Mouse (Mus musculus): ENCODE measurements around the gene Suclg1. TPM values are rescaled to one million over a fixed set of nuclear protein-coding genes. Genes with fewer than 3 reads are reported as not detected.

The Suclg1 gene
- polyA plus RNA-seq, 1 experiment from 2014 or later: 235 TPM

DNA sequence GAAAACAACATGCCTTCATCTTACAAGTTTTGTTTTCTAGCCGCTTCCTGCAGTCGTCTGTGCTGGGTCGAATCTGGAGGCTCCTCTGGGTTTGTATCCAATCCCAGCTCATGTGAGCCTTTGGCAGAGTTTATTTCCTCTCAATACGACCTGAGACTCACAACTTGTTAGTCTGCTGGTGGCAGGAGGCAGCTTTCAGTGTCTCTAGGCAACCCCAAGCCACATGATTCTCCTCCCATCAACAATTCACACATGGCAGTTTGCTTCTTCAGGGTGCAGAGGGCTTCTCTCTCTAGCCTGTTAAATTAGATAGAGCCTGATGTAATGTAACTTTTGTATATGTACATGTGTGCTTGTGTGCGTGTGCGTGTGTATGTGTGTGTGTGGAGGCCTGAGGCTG lies 58.7 kb downstream of the Suclg1 start:
- WGBS (ENCODE audit: insufficient replicate concordance): 55% methylated on average over 6 of the region's 6 CpGs
- H3K27ac ChIP-seq (ENCODE audit: low read depth): no peak overlapping the region
- no peaks in the 10 kb centered on the region for H3K36me3 ChIP-seq (replicated peaks; ENCODE audit: insufficient read depth, low read length)
- no peak for ATAC-seq
- no peak overlapping the region for H3K9ac ChIP-seq (replicated peaks)
- TF ChIP-seq CTCF (IDR thresholded peaks at IDR 0.05; ENCODE audit: low read depth) (no peak), EP300 (IDR thresholded peaks at IDR 0.05; ENCODE audit: low read depth) (no peak)
- no peaks in the 10 kb centered on the region for H3K4me1 ChIP-seq (ENCODE audit: insufficient read depth)
- H3K27me3 ChIP-seq (ENCODE audit: insufficient read depth, low read length): no peaks in the 10 kb centered on the region
- no peak for DNase-seq
- H3K9me3 ChIP-seq (ENCODE audit: low read length): no peaks in the 10 kb centered on the region
- no peak overlapping the region for H3K4me2 ChIP-seq (ENCODE audit: low read depth, low read length)
- no peak overlapping the region for H3K4me3 ChIP-seq (ENCODE audit: low read depth, low read length)

DNA sequence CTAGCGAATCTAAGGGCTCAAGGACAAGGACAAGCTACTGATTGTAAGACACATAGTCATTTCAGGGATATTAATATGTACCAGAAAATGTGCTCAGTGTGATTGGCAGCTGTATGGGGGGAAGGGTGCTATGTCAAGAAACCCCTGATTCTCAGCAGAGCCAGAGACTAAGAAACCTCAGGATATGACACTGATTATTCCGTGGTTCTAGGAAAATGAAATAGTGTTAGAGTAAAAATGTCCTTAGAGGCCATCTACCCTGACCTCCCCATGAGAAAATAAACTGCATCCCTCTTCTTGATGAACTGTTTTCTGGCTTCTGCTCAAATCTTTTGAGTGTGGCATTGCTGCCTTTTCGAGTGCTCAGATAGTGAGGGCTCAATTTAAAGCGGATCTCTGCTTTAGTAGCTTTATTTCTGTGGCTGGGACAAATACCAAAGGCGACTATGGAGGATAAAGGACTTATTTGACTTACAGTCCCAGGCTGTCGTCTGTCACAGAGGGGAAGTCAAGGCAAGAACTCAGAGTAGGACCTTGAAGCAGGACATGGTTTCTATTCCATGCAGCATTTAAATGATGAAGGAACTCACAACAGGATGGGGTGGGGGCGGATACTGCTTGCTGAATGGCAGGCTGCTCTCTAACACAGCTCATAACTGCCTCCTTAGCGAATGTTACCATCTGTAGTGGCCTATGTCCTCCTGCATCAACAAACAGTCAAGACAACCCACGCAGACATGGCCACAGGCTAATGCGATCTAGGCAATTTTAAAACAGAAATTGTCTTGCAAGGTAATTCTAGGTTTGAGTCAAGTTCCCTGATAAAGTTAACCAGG lies 60.7 kb downstream of the Suclg1 start:
- H3K36me3 ChIP-seq (replicated peaks; ENCODE audit: insufficient read depth, low read length): no peaks in the 10 kb centered on the region
- H3K27me3 ChIP-seq (ENCODE audit: insufficient read depth, low read length): no peaks in the 10 kb centered on the region
- H3K4me2 ChIP-seq (ENCODE audit: low read depth, low read length): no peak overlapping the region
- H3K9me3 ChIP-seq (ENCODE audit: low read length): no peaks in the 10 kb centered on the region
- no peak overlapping the region for H3K4me3 ChIP-seq (ENCODE audit: low read depth, low read length)
- ATAC-seq: no peak
- no peak for TF ChIP-seq EP300 (IDR thresholded peaks at IDR 0.05; ENCODE audit: low read depth)
- no peak for TF ChIP-seq CTCF (IDR thresholded peaks at IDR 0.05; ENCODE audit: low read depth)
- DNase-seq: no peak
- WGBS (ENCODE audit: insufficient replicate concordance): 65% methylated on average over 10 of the region's 10 CpGs
- no peak overlapping the region for H3K27ac ChIP-seq (ENCODE audit: low read depth)
- no peaks in the 10 kb centered on the region for H3K4me1 ChIP-seq (ENCODE audit: insufficient read depth)
- H3K9ac ChIP-seq (replicated peaks): no peak overlapping the region

DNA sequence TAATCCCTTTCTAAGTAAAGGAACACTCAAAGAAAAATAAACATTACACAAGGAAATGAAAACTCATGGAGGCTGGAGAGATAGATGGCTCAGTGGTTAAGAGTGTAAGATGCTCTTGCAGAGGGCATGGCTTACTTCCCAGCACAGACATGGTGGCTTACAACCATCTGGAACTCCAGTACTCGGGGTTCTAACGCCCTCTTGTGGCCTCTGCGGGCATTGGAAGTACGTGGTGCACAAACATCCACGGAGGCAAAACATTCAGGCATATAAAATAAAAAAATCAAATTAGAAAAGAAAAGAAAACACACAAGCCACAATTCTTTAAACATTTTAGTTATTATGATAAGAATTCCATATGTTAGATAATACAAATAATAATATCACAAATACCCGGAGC lies 63.2 kb downstream of the Suclg1 start:
- ATAC-seq: no peak
- H3K27ac ChIP-seq (ENCODE audit: low read depth): no peak overlapping the region
- no peaks in the 10 kb centered on the region for H3K36me3 ChIP-seq (replicated peaks; ENCODE audit: insufficient read depth, low read length)
- TF ChIP-seq CTCF (IDR thresholded peaks at IDR 0.05; ENCODE audit: low read depth): 0 out of 2 replicates have a peak, but pooled peaks have one; percentile 8
- TF ChIP-seq EP300 (IDR thresholded peaks at IDR 0.05; ENCODE audit: low read depth): no peak
- no peak overlapping the region for H3K4me2 ChIP-seq (ENCODE audit: low read depth, low read length)
- no peaks in the 10 kb centered on the region for H3K9me3 ChIP-seq (ENCODE audit: low read length)
- H3K9ac ChIP-seq (replicated peaks): no peak overlapping the region
- DNase-seq: no peak
- 64% methylated on average over 6 of the region's 6 CpGs for WGBS (ENCODE audit: insufficient replicate concordance)
- H3K4me1 ChIP-seq (ENCODE audit: insufficient read depth): no peaks in the 10 kb centered on the region
- no peak overlapping the region for H3K4me3 ChIP-seq (ENCODE audit: low read depth, low read length)
- H3K27me3 ChIP-seq (ENCODE audit: insufficient read depth, low read length): no peaks in the 10 kb centered on the region

DNA sequence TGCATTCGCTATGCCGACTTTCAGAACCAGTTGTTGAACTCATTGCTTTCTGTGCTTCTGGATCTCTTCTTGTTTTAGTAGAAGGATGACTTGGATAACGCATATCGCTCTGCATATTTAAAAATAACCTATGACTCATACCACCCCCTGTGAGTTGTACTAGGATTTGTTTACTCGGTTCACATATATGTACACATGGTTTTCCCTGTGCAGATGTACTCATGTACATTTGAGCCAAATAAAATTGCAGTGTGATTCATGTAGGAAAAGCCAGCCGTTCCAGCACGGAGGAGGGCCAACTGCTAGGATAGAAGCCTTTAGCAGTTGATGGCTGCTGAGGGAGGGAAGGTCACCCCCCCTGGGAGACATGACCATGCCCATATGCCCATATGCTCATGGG lies 63.6 kb downstream of the Suclg1 start:
- WGBS (ENCODE audit: insufficient replicate concordance): 85% methylated on average over 7 of the region's 7 CpGs
- no peak overlapping the region for H3K4me3 ChIP-seq (ENCODE audit: low read depth, low read length)
- DNase-seq: no peak
- ATAC-seq: no peak
- H3K9me3 ChIP-seq (ENCODE audit: low read length): no peaks in the 10 kb centered on the region
- H3K27me3 ChIP-seq (ENCODE audit: insufficient read depth, low read length): no peaks in the 10 kb centered on the region
- no peaks in the 10 kb centered on the region for H3K4me1 ChIP-seq (ENCODE audit: insufficient read depth)
- no peak overlapping the region for H3K27ac ChIP-seq (ENCODE audit: low read depth)
- no peak overlapping the region for H3K9ac ChIP-seq (replicated peaks)
- TF ChIP-seq CTCF (IDR thresholded peaks at IDR 0.05; ENCODE audit: low read depth) (no peak), EP300 (IDR thresholded peaks at IDR 0.05; ENCODE audit: low read depth) (no peak)
- no peak overlapping the region for H3K4me2 ChIP-seq (ENCODE audit: low read depth, low read length)
- H3K36me3 ChIP-seq (replicated peaks; ENCODE audit: insufficient read depth, low read length): no peaks in the 10 kb centered on the region

DNA sequence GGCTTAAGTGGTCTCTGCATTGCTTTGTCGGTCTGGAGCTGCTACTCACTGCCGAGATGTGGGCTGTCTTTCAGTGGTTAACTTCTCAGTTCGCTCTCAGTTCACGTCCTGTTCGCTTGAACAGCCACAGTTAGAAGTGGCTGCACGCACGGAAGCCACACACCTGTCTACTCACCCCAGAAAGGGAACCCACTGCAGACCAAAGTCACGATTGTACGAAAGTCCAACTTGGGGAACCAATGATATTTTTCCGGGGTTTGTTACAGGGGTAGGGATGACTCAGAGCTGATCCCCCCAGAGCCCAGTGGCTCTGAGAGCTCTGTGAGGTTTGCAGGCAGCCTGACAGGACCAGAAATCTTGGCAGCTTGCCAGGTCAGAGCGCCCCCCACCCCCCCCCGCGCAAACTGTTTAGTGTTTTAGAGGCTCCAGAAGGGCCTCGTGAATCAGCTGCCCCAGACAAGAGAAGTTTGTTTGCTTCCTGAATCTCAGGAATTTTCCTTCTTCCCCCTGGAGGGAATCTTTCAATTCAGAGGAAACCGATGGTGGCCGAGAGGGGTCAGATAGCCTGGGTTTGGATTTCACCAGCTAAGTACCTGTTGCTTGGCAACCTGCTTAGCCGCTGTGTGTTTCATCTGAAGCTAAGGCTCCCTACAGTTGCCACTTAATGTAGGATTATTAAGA lies 66.9 kb downstream of the Suclg1 start:
- H3K4me1 ChIP-seq (ENCODE audit: insufficient read depth): no peaks in the 10 kb centered on the region
- peak; percentile 47 for DNase-seq
- no peaks in the 10 kb centered on the region for H3K9me3 ChIP-seq (ENCODE audit: low read length)
- ATAC-seq: no peak; the same call in 1 of the 2 replicates
- H3K27me3 ChIP-seq (ENCODE audit: insufficient read depth, low read length): no peaks in the 10 kb centered on the region
- no peak for TF ChIP-seq EP300 (IDR thresholded peaks at IDR 0.05; ENCODE audit: low read depth)
- TF ChIP-seq CTCF (IDR thresholded peaks at IDR 0.05; ENCODE audit: low read depth): no peak
- no peak overlapping the region for H3K27ac ChIP-seq (ENCODE audit: low read depth)
- 1% methylated on average over 17 of the region's 17 CpGs for WGBS (ENCODE audit: insufficient replicate concordance)
- no peak overlapping the region for H3K9ac ChIP-seq (replicated peaks)
- no peaks in the 10 kb centered on the region for H3K36me3 ChIP-seq (replicated peaks; ENCODE audit: insufficient read depth, low read length)
- H3K4me2 ChIP-seq (ENCODE audit: low read depth, low read length): peak overlapping the region; percentile 60
- H3K4me3 ChIP-seq (ENCODE audit: low read depth, low read length): peak overlapping the region; percentile 29

DNA sequence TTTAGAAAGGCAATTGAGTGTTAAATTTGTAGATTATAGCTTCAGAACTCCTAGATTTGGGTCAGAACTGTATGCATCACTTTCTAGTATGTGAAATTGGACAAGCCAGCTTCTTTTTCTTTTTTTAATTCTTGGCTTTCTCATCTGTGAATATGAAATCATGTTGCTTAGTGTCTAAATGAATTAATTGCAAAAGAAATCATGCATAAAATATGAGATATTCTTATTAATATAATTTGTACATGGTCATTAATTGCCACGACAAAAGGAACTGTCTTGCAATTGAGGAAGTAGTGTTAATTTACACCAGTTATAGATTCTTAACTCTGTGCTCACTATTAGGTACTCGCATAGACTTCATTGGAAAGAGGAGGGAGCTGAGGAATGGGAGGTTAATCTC lies 74.1 kb downstream of the Suclg1 start:
- Histone ChIP-seq H3K4me3 (ENCODE audit: low read depth, low read length) (no peak overlapping the region), H3K9ac (replicated peaks) (no peak overlapping the region), H3K27ac (ENCODE audit: low read depth) (no peak overlapping the region), H3K9me3 (ENCODE audit: low read length) (no peaks in the 10 kb centered on the region), H3K36me3 (replicated peaks; ENCODE audit: insufficient read depth, low read length) (no peaks in the 10 kb centered on the region), H3K4me2 (ENCODE audit: low read depth, low read length) (no peak overlapping the region), H3K4me1 (ENCODE audit: insufficient read depth) (no peaks in the 10 kb centered on the region), H3K27me3 (ENCODE audit: insufficient read depth, low read length) (no peaks in the 10 kb centered on the region)
- no peak for TF ChIP-seq CTCF (IDR thresholded peaks at IDR 0.05; ENCODE audit: low read depth)
- TF ChIP-seq EP300 (IDR thresholded peaks at IDR 0.05; ENCODE audit: low read depth): no peak
- DNase-seq: no peak
- WGBS (ENCODE audit: insufficient replicate concordance): 58% methylated on average over 2 of the region's 2 CpGs
- no peak for ATAC-seq

Other genes with a start within 250 kb of the Suclg1 start
- gene Dnah6, start 26.7 kb upstream of the Suclg1 start, polyA plus RNA-seq (2015; fragmentation: Nextera tagmentation; extraction: Ambion mirVana): 0.01 TPM in 2 replicates
- not detected in 2 replicates for gene 4931417E11Rik, start 221.3 kb downstream of the Suclg1 start, polyA plus RNA-seq (2015; fragmentation: Nextera tagmentation; extraction: Ambion mirVana)